Mouse (Mus musculus) cerebellum, adult 9-10 months (tissue): ENCODE data around the gene Mlc1.

Source experiments
- DNase-seq: peaks from one replicate; pipeline ENCODE4 v3.0.0; 2022

The Mlc1 gene

DNA sequence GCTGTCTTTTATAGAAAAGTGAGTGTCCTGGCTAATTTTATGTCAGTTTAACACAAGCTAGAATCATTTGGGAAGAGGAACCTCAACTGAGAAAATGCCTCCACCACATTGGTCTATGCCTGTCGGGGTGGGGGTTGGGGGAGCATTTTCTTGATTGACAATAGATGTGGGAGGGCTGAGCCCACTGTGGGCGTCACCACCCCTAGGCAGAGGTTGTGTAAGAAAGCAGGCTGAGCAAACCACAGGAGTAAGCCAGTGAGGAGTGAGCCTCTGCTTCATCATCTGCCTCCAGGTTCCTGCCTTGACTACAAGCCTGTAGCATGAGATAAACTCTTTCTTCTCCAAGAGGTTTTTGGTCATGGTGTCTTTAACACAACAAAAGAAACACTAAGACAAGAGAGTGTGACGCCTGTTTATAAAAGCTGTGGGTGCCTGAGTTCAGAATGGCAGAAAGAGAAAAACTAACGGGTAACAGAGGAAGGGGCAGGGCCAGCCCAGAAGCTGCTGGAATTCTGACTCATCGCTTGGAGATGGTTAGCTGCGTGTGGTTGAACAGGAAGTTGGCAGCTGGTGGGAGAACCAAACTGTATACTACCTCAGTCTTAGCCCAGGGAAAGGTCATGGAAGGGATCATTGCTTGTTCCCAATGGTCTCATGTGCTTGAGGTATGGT lies 42.1 kb downstream of the Mlc1 start:
- DNase-seq = no peak

DNA sequence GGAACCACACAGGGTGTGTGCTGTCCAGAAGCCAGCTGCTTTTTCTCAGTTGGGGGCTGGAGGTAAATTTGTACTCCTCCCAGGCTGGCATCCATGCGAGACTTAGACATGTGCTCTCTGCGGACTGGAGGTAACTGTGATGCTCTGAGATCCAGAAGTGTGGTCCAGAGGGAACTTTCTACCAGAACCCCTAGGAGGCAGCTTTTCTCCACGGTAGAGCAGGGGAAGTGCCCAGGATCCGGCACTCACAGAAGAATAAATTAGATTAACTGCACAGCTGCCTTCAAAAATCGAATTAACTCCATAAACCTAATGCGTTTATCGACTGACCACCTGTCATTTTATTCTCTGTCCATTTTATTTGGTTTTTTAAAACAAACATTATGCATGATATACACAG lies 44.7 kb downstream of the Mlc1 start:
- no peak for DNase-seq

- DNase-seq = no peak
These were observed 46.1 kb downstream of the Mlc1 start for GRCm38 (mm10) chr15:88932667-88933066.

DNA sequence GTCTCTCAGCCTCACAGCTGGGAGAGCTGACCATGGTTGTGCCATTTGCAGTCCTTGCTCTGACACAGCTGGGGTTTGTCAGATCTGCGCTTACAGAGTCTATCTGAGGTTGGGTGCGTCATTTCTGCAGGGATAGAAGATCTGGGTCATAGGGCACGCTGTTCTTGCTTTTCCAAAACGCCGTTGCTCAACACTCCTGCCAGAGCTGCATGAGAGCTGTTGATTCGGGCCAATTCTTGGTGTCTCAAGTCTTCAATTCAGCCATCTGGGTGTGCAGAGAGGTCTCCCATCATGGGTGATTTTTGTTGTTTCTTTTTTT lies 56.9 kb downstream of the Mlc1 start:
- no peak for DNase-seq

- peak; percentile 90 for DNase-seq
These were observed 57.4 kb downstream of the Mlc1 start for GRCm38 (mm10) chr15:88921131-88921991.

- no peak for DNase-seq
These were observed 58.7 kb downstream of the Mlc1 start for GRCm38 (mm10) chr15:88920065-88920464.

DNA sequence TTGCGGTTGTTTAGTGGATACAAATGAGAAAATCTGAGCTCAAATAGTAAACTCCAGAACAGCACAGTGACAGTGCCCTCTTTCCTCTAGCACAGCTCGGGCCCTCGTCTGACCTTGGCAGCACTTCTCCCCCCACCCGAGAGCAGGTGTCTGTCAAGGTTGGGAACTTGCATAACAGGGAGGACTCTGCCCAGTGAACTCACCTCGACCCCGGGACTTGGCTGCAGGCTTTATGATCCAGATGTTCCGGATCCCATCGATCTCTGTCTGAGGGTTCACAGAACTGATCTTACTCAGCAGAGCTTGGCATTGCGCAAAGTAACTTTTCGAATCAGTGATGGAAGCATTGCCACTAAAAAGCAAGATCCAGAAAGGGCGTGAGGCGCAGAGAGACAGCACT lies 59.5 kb downstream of the Mlc1 start:
- DNase-seq = no peak

DNA sequence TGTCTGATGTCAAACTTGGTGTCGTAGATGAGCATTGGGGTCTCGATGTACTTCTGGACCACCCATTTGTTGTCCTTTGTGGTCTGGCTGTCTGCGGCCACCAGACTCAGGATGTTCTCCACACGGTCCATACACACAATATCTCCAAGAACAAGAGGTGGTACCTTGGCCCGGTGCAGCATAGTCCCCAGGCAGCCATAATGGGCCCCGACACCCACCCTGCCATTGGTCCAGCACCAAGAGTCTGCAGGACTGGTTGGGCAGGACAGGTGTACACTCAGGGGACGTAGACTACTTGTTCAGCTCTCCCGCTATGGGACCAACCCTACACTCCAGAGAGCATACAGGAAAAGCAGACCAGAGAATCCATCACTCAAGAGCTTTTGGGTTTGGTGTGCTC lies 61.7 kb downstream of the Mlc1 start:
- no peak for DNase-seq

- DNase-seq = no peak
These were observed 62.4 kb downstream of the Mlc1 start for GRCm38 (mm10) chr15:88916366-88916765.

DNA sequence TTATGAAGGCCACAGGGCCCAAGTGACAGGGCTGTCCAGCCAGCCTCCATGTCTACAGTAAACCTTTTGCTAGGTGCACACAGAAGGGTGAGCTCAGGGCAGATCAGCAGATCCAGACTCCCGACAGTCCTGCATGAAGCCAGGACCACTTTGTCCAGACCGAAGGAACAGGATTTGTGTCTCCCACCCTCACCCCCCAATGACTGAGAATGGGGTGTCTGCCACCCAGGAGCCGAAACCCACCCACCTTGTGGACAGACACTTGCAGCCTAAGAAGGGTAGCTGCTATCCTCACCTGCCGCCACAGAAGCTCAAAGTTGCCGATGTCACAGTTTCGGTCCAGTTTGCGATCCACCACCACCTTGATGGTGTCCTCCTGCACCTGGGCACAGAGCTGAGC lies 63.8 kb downstream of the Mlc1 start:
- DNase-seq = no peak

GRCm38 (mm10) chr15:88906347-88906746 lies 72.5 kb downstream of the Mlc1 start:
- no peak for DNase-seq
